Mouse (Mus musculus) thymus, postnatal 4 days (tissue): ENCODE data around the gene Klra1.
"Not testable (repeated sequence)": the region's sequence is repeated elsewhere in the genome, so short reads cannot be mapped to it uniquely, and the experiment has no call there.

Experiments
- DNase-seq: peaks from one replicate; pipeline ENCODE4 v3.0.0; 2021

Gene Klra1

GRCm38 (mm10) chr6:130386750-130387149 lies at the start of gene Klra1:
TSS of gene Klra1 (minus strand) at chr6:130386874.
- no peak for DNase-seq

DNA sequence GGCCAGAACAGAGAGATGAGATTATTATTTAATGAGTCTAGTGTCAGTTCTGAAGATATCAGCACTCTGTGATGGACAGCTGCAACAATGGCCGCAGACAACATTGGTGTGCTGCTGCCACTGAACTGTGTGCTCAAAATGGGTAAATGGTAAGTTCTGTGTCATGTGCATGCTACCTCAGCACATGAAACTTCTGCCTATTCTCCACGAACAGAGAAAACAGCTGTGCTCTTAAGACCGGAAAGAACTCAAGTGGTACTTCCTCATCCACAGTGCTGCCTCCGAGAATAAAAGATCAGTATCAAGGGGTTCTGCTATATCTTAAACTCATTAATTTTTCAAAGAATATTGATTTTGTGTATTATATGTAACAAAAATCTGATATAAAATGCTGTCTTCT lies 42.8 kb upstream of the Klra1 start:
- no peak for DNase-seq

- no peak for DNase-seq
Observed at GRCm38 (mm10) chr6:130419158-130419557, 32.5 kb upstream of the Klra1 start.

GRCm38 (mm10) chr6:130404882-130405281 lies 18.2 kb upstream of the Klra1 start:
- DNase-seq = no peak

GRCm38 (mm10) chr6:130385803-130386202 lies 871 bp downstream of the Klra1 start:
- DNase-seq = no peak

- DNase-seq = no peak
Observed at GRCm38 (mm10) chr6:130382375-130382774, 4.3 kb downstream of the Klra1 start.

DNA sequence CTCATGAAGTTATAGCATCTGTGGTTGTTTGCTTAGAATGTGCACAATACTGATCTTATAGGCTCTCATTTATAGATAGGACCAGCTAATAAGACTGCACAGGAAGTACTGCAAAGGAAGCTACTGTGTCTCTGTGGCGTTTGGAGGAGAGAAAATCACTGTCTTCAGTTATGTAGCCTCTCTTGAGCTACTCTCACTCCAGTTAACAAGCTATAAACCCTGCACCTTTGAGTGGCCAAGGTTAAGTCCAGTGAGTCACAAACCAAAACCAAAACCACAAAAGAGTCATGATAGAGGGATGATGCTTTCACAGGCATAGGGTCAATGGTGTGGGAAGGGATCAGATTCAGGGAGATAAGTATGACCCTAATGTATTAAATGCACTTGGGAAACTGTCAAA lies 41.3 kb downstream of the Klra1 start:
- not testable (repeated sequence) for DNase-seq

DNA sequence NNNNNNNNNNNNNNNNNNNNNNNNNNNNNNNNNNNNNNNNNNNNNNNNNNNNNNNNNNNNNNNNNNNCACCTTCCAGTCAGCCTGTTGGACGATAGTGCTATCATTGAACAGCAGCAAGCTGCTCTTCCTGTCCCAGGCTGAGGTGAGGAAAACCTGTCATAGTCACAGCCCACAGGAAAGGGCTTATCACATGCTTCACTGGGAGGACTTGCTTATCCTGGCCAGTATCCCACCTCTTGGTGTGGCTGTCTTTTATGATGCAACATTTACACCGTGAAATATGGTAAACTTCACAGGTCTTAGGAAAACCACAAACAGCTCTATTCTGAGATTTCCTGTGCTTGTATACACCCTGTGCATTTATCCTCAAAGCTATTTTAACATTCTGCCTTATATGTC lies 44.7 kb downstream of the Klra1 start:
- not testable (repeated sequence) for DNase-seq

DNA sequence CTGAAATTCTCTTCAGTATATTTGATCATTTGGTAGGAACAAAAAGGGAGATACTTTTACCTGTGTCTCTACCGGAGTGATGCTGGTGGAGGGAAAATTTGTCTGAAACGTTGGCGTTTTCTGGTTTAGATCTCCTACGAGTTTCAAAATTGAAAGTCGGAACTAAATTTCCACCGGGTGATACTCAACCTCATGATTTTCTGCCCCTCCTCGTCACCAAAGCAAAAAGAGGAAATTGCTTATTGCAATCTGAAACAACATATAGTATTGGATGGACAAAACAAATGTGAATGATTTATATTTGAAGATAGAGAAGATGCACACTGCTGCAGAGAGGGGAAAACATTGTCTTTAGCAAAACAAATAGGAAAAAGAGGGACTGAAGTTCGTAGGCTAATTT lies 49.3 kb downstream of the Klra1 start, which contains the start of gene Klra3:
Gene Klra3, minus strand, starts transcription at position 164 of the 400 bp plus-strand sequence.
- no peak for DNase-seq
